Mouse (Mus musculus): Measurements from ENCODE around the gene Atp1a4. TPM values are rescaled to one million over a fixed set of nuclear protein-coding genes. Genes with fewer than 3 reads are reported as not detected.

Gene Atp1a4
- polyA plus RNA-seq, 1 experiment from 2014 or later, result not detected

- ATAC-seq (ENCODE audit: low FRiP score), result no peak
- WGBS, result 92% methylated on average over 8 of the region's 8 CpGs
Observed at GRCm38 (mm10) chr1:172198316-172198715, 59.9 kb downstream of the Atp1a4 start.

GRCm38 (mm10) chr1:172197851-172198250, 60.4 kb downstream of the Atp1a4 start:
- Histone ChIP-seq H3K27ac (ENCODE audit: low read depth, low read length) (no peak overlapping the region), H3K4me1 (ENCODE audit: control insufficient read depth, insufficient read depth, low read length) (peaks cover 30% of the 10 kb centered on the region), H3K36me3 (ENCODE audit: control insufficient read depth, insufficient read depth, low read length) (peaks cover 40% of the 10 kb centered on the region), H3K9ac (ENCODE audit: low read length) (no peak overlapping the region), H3K4me3 (ENCODE audit: low read depth, low read length) (no peak overlapping the region), H3K9me3 (ENCODE audit: control insufficient read depth, low read length) (no peaks in the 10 kb centered on the region), H3K4me2 (no peak overlapping the region), H3K27me3 (ENCODE audit: control insufficient read depth, insufficient read depth, low read length) (no peaks in the 10 kb centered on the region)
- WGBS, result 86% methylated on average over 5 of the region's 5 CpGs
- DNase-seq (ENCODE audit: low spot score, missing footprints) (no peak), ATAC-seq (ENCODE audit: low FRiP score) (no peak)

More at GRCm38 (mm10) chr1:172198316-172198715, 59.9 kb downstream of the Atp1a4 start:
- DNase-seq (ENCODE audit: low spot score, missing footprints), result no peak
- H3K36me3 ChIP-seq (ENCODE audit: control insufficient read depth, insufficient read depth, low read length), result peaks cover 40% of the 10 kb centered on the region
- H3K4me1 ChIP-seq (ENCODE audit: control insufficient read depth, insufficient read depth, low read length), result peaks cover 35% of the 10 kb centered on the region
- no peak overlapping the region for H3K4me3 ChIP-seq (ENCODE audit: low read depth, low read length)
- H3K27me3 ChIP-seq (ENCODE audit: control insufficient read depth, insufficient read depth, low read length), result no peaks in the 10 kb centered on the region
- no peak overlapping the region for H3K9ac ChIP-seq (ENCODE audit: low read length)
- no peak overlapping the region for H3K27ac ChIP-seq (ENCODE audit: low read depth, low read length)
- H3K9me3 ChIP-seq (ENCODE audit: control insufficient read depth, low read length), result no peaks in the 10 kb centered on the region
- H3K4me2 ChIP-seq, result no peak overlapping the region

DNA sequence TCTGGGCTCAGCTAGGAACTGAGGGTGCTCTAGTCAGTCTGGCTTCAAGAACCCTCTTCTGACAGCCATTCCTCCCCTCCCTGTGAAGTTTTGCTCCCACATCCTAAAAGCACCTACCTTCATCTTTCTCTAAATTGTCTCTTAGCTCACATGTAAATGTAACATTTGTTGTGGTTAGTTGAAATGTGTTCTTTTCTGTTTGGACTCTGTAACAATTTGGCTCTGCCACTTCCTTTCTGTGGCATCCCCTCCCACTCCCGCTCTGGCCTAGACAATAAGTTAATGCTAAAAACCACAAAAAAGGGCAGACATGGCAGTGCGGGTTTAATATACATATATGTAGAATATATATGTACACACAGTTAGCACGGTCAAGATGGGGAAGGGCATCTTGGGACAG, 61.1 kb downstream of the Atp1a4 start:
- Histone ChIP-seq H3K4me3 (ENCODE audit: low read depth, low read length) (no peak overlapping the region), H3K27ac (ENCODE audit: low read depth, low read length) (no peak overlapping the region), H3K4me1 (ENCODE audit: control insufficient read depth, insufficient read depth, low read length) (peaks cover 23% of the 10 kb centered on the region), H3K36me3 (ENCODE audit: control insufficient read depth, insufficient read depth, low read length) (peaks cover 43% of the 10 kb centered on the region), H3K4me2 (no peak overlapping the region), H3K9me3 (ENCODE audit: control insufficient read depth, low read length) (no peaks in the 10 kb centered on the region), H3K9ac (ENCODE audit: low read length) (no peak overlapping the region), H3K27me3 (ENCODE audit: control insufficient read depth, insufficient read depth, low read length) (no peaks in the 10 kb centered on the region)
- ATAC-seq (ENCODE audit: low FRiP score), result no peak
- no peak for DNase-seq (ENCODE audit: low spot score, missing footprints)
- 95% methylated on average over 3 of the region's 3 CpGs for WGBS

- Histone ChIP-seq H3K9me3 (ENCODE audit: control insufficient read depth, low read length) (no peaks in the 10 kb centered on the region), H3K4me3 (ENCODE audit: low read depth, low read length) (no peak overlapping the region), H3K4me1 (ENCODE audit: control insufficient read depth, insufficient read depth, low read length) (peaks cover 2% of the 10 kb centered on the region; the same call in 1 of the 2 replicates), H3K9ac (ENCODE audit: low read length) (no peak overlapping the region), H3K27ac (ENCODE audit: low read depth, low read length) (no peak overlapping the region), H3K27me3 (ENCODE audit: control insufficient read depth, insufficient read depth, low read length) (no peaks in the 10 kb centered on the region), H3K36me3 (ENCODE audit: control insufficient read depth, insufficient read depth, low read length) (peaks cover 38% of the 10 kb centered on the region), H3K4me2 (no peak overlapping the region)
- no peak for ATAC-seq (ENCODE audit: low FRiP score)
- 91% methylated on average over 8 of the region's 8 CpGs for WGBS
- DNase-seq (ENCODE audit: low spot score, missing footprints), result no peak
Observed at GRCm38 (mm10) chr1:172194435-172194834, 63.8 kb downstream of the Atp1a4 start.

GRCm38 (mm10) chr1:172192217-172192616, 66.0 kb downstream of the Atp1a4 start:
- Histone ChIP-seq H3K4me2 (no peak overlapping the region), H3K9me3 (ENCODE audit: control insufficient read depth, low read length) (no peaks in the 10 kb centered on the region), H3K4me3 (ENCODE audit: low read depth, low read length) (no peak overlapping the region), H3K27me3 (ENCODE audit: control insufficient read depth, insufficient read depth, low read length) (no peaks in the 10 kb centered on the region), H3K36me3 (ENCODE audit: control insufficient read depth, insufficient read depth, low read length) (peaks cover 32% of the 10 kb centered on the region), H3K4me1 (ENCODE audit: control insufficient read depth, insufficient read depth, low read length) (no peaks in the 10 kb centered on the region), H3K9ac (ENCODE audit: low read length) (no peak overlapping the region), H3K27ac (ENCODE audit: low read depth, low read length) (no peak overlapping the region)
- ATAC-seq (ENCODE audit: low FRiP score), result no peak
- DNase-seq (ENCODE audit: low spot score, missing footprints), result no peak
- 90% methylated on average over 3 of the region's 3 CpGs for WGBS

- Histone ChIP-seq H3K27ac (ENCODE audit: low read depth, low read length) (no peak overlapping the region), H3K9ac (ENCODE audit: low read length) (no peak overlapping the region), H3K27me3 (ENCODE audit: control insufficient read depth, insufficient read depth, low read length) (no peaks in the 10 kb centered on the region), H3K4me2 (no peak overlapping the region), H3K4me3 (ENCODE audit: low read depth, low read length) (no peak overlapping the region), H3K4me1 (ENCODE audit: control insufficient read depth, insufficient read depth, low read length) (no peaks in the 10 kb centered on the region), H3K9me3 (ENCODE audit: control insufficient read depth, low read length) (no peaks in the 10 kb centered on the region), H3K36me3 (ENCODE audit: control insufficient read depth, insufficient read depth, low read length) (peaks cover 32% of the 10 kb centered on the region)
- 81% methylated on average over 2 of the region's 2 CpGs for WGBS
- ATAC-seq (ENCODE audit: low FRiP score), result no peak
- DNase-seq (ENCODE audit: low spot score, missing footprints), result no peak
Observed at GRCm38 (mm10) chr1:172191578-172191977, 66.6 kb downstream of the Atp1a4 start.

DNA sequence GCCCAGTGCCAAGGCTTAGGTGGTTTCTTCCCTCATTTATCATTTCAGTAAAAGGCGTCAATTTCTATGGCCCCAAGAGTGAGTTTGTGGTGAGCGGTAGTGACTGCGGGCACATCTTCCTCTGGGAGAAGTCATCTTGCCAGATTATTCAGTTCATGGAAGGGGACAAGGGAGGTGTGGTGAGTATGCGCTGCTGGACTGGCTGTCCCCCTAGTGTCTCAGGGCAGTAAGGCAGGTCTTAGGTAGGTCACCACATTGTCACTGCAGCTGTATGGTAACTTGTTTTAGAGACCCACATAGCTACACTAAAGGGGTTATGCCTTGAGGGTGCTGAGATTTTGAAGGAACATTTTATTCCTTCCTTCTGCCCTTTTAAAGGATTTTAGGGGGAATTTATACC, 69.3 kb downstream of the Atp1a4 start:
- ATAC-seq (ENCODE audit: low FRiP score), result peak; percentile 69
- peaks cover 19% of the 10 kb centered on the region for H3K36me3 ChIP-seq (ENCODE audit: control insufficient read depth, insufficient read depth, low read length)
- H3K9ac ChIP-seq (ENCODE audit: low read length), result no peak overlapping the region
- H3K9me3 ChIP-seq (ENCODE audit: control insufficient read depth, low read length), result no peaks in the 10 kb centered on the region
- H3K27me3 ChIP-seq (ENCODE audit: control insufficient read depth, insufficient read depth, low read length), result no peaks in the 10 kb centered on the region
- no peak for DNase-seq (ENCODE audit: low spot score, missing footprints)
- no peak overlapping the region for H3K4me2 ChIP-seq
- WGBS, result 67% methylated on average over 4 of the region's 4 CpGs
- no peak overlapping the region for H3K4me3 ChIP-seq (ENCODE audit: low read depth, low read length)
- no peaks in the 10 kb centered on the region for H3K4me1 ChIP-seq (ENCODE audit: control insufficient read depth, insufficient read depth, low read length)
- H3K27ac ChIP-seq (ENCODE audit: low read depth, low read length), result no peak overlapping the region

GRCm38 (mm10) chr1:172186401-172187289, 71.6 kb downstream of the Atp1a4 start:
- 93% methylated on average over 10 of the region's 10 CpGs for WGBS
- Histone ChIP-seq H3K9ac (ENCODE audit: low read length) (no peak overlapping the region), H3K9me3 (ENCODE audit: control insufficient read depth, low read length) (no peaks in the 10 kb centered on the region), H3K4me1 (ENCODE audit: control insufficient read depth, insufficient read depth, low read length) (no peaks in the 10 kb centered on the region), H3K4me2 (no peak overlapping the region), H3K36me3 (ENCODE audit: control insufficient read depth, insufficient read depth, low read length) (peaks cover 19% of the 10 kb centered on the region), H3K4me3 (ENCODE audit: low read depth, low read length) (no peak overlapping the region), H3K27me3 (ENCODE audit: control insufficient read depth, insufficient read depth, low read length) (no peaks in the 10 kb centered on the region), H3K27ac (ENCODE audit: low read depth, low read length) (no peak overlapping the region)
- DNase-seq (ENCODE audit: low spot score, missing footprints) (no peak), ATAC-seq (ENCODE audit: low FRiP score) (0 out of 2 replicates have a peak, but pooled peaks have one; percentile 27)

DNA sequence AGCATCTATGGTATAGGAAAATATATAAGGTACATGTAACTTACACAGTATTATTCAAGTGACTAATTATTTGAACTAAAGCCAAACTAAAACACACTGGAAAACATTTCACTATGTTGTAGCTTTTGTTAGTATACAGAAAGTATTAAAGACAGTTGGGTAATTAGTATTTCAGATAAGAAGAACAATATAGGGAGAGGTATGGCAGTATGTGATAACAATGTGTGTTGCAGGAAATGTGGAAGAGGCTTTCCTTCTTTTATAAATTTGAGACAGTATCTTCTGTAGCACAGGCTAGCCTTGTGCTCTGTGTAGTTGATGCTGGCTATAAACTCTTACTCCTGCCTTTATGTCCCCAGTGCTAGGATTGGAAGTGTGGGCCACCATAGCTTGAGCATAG, 74.3 kb downstream of the Atp1a4 start:
- Histone ChIP-seq H3K4me2 (no peak overlapping the region), H3K4me1 (ENCODE audit: control insufficient read depth, insufficient read depth, low read length) (no peaks in the 10 kb centered on the region), H3K9me3 (ENCODE audit: control insufficient read depth, low read length) (no peaks in the 10 kb centered on the region), H3K27me3 (ENCODE audit: control insufficient read depth, insufficient read depth, low read length) (no peaks in the 10 kb centered on the region), H3K36me3 (ENCODE audit: control insufficient read depth, insufficient read depth, low read length) (peaks cover 22% of the 10 kb centered on the region), H3K9ac (ENCODE audit: low read length) (no peak overlapping the region), H3K4me3 (ENCODE audit: low read depth, low read length) (no peak overlapping the region), H3K27ac (ENCODE audit: low read depth, low read length) (no peak overlapping the region)
- DNase-seq (ENCODE audit: low spot score, missing footprints) (no peak), ATAC-seq (ENCODE audit: low FRiP score) (no peak)

All from midbrain, embryonic 11.5 days (tissue).